Mouse (Mus musculus): ENCODE data around the gene Kmt2c. TPM values are rescaled to one million over a fixed set of nuclear protein-coding genes. Genes with fewer than 3 reads are reported as not detected.

The Kmt2c gene
- polyA plus RNA-seq, 1 experiment: 2.2 TPM

GRCm38 (mm10) chr5:25533298-25533697 lies 34.7 kb upstream of the Kmt2c start:
- Histone ChIP-seq H3K27me3 (replicated peaks) (peaks cover 2% of the 10 kb centered on the region), H3K4me3 (replicated peaks) (no peak overlapping the region), H3K9me3 (peaks cover 12% of the 10 kb centered on the region), H3K36me3 (replicated peaks; ENCODE audit: low read length) (peaks cover 3% of the 10 kb centered on the region), H3K4me1 (peaks cover 32% of the 10 kb centered on the region)
- TF ChIP-seq GATA1 (IDR thresholded peaks at IDR 0.05; ENCODE audit: borderline replicate concordance, low read length): no peak
- no peak for TF ChIP-seq FLI1 (IDR thresholded peaks at IDR 0.05; ENCODE audit: low read length)

GRCm38 (mm10) chr5:25532256-25533147 lies 33.9 kb upstream of the Kmt2c start:
- H3K9me3 ChIP-seq: peaks cover 6% of the 10 kb centered on the region
- H3K4me1 ChIP-seq: peaks cover 40% of the 10 kb centered on the region
- H3K4me3 ChIP-seq (replicated peaks): peak overlapping the region; percentile 8
- no peak for TF ChIP-seq FLI1 (IDR thresholded peaks at IDR 0.05; ENCODE audit: low read length)
- TF ChIP-seq GATA1 (IDR thresholded peaks at IDR 0.05; ENCODE audit: borderline replicate concordance, low read length): no peak
- H3K27me3 ChIP-seq (replicated peaks): peaks cover 2% of the 10 kb centered on the region
- H3K36me3 ChIP-seq (replicated peaks; ENCODE audit: low read length): peaks cover 3% of the 10 kb centered on the region

GRCm38 (mm10) chr5:25530629-25531028 lies 32.0 kb upstream of the Kmt2c start:
- Histone ChIP-seq H3K4me1 (peaks cover 55% of the 10 kb centered on the region), H3K36me3 (replicated peaks; ENCODE audit: low read length) (peaks cover 3% of the 10 kb centered on the region), H3K9me3 (no peaks in the 10 kb centered on the region), H3K27me3 (replicated peaks) (no peaks in the 10 kb centered on the region), H3K4me3 (replicated peaks) (peak overlapping the region; percentile 97)
- TF ChIP-seq GATA1 (IDR thresholded peaks at IDR 0.05; ENCODE audit: borderline replicate concordance, low read length): no peak
- TF ChIP-seq FLI1 (IDR thresholded peaks at IDR 0.05; ENCODE audit: low read length): no peak

GRCm38 (mm10) chr5:25529529-25530421 lies 31.2 kb upstream of the Kmt2c start:
- peaks cover 3% of the 10 kb centered on the region for H3K36me3 ChIP-seq (replicated peaks; ENCODE audit: low read length)
- H3K27me3 ChIP-seq (replicated peaks): no peaks in the 10 kb centered on the region
- H3K4me3 ChIP-seq (replicated peaks): peak overlapping the region; percentile 97
- TF ChIP-seq FLI1 (IDR thresholded peaks at IDR 0.05; ENCODE audit: low read length) (no peak), GATA1 (IDR thresholded peaks at IDR 0.05; ENCODE audit: borderline replicate concordance, low read length) (no peak)
- H3K4me1 ChIP-seq: peaks cover 60% of the 10 kb centered on the region
- no peaks in the 10 kb centered on the region for H3K9me3 ChIP-seq

GRCm38 (mm10) chr5:25528851-25529528 lies 30.4 kb upstream of the Kmt2c start:
- H3K4me3 ChIP-seq (replicated peaks): peak overlapping the region; percentile 97
- H3K27me3 ChIP-seq (replicated peaks): no peaks in the 10 kb centered on the region
- H3K4me1 ChIP-seq: peaks cover 59% of the 10 kb centered on the region
- no peaks in the 10 kb centered on the region for H3K9me3 ChIP-seq
- peaks cover 3% of the 10 kb centered on the region for H3K36me3 ChIP-seq (replicated peaks; ENCODE audit: low read length)
- TF ChIP-seq FLI1 (IDR thresholded peaks at IDR 0.05; ENCODE audit: low read length) (no peak), GATA1 (IDR thresholded peaks at IDR 0.05; ENCODE audit: borderline replicate concordance, low read length) (no peak)

GRCm38 (mm10) chr5:25527971-25528370 lies 29.4 kb upstream of the Kmt2c start:
- TF ChIP-seq GATA1 (IDR thresholded peaks at IDR 0.05; ENCODE audit: borderline replicate concordance, low read length) (no peak), FLI1 (IDR thresholded peaks at IDR 0.05; ENCODE audit: low read length) (no peak)
- Histone ChIP-seq H3K9me3 (no peaks in the 10 kb centered on the region), H3K4me3 (replicated peaks) (no peak overlapping the region), H3K4me1 (peaks cover 59% of the 10 kb centered on the region), H3K27me3 (replicated peaks) (no peaks in the 10 kb centered on the region), H3K36me3 (replicated peaks; ENCODE audit: low read length) (peaks cover 3% of the 10 kb centered on the region)

- Histone ChIP-seq H3K4me1 (peaks cover 50% of the 10 kb centered on the region), H3K36me3 (replicated peaks; ENCODE audit: low read length) (no peaks in the 10 kb centered on the region)
- TF ChIP-seq FLI1 (IDR thresholded peaks at IDR 0.05; ENCODE audit: low read length) (no peak), GATA1 (IDR thresholded peaks at IDR 0.05; ENCODE audit: borderline replicate concordance, low read length) (no peak)
These were observed 28.3 kb upstream of the Kmt2c start for GRCm38 (mm10) chr5:25526926-25527325.

GRCm38 (mm10) chr5:25526116-25526515 lies 27.5 kb upstream of the Kmt2c start:
- peaks cover 44% of the 10 kb centered on the region for H3K4me1 ChIP-seq
- no peak for TF ChIP-seq FLI1 (IDR thresholded peaks at IDR 0.05; ENCODE audit: low read length)
- no peak for TF ChIP-seq GATA1 (IDR thresholded peaks at IDR 0.05; ENCODE audit: borderline replicate concordance, low read length)
- no peaks in the 10 kb centered on the region for H3K36me3 ChIP-seq (replicated peaks; ENCODE audit: low read length)
- H3K27me3 ChIP-seq (replicated peaks): no peaks in the 10 kb centered on the region
- H3K9me3 ChIP-seq: peaks cover 8% of the 10 kb centered on the region
- no peak overlapping the region for H3K4me3 ChIP-seq (replicated peaks)

More at GRCm38 (mm10) chr5:25526926-25527325, 28.3 kb upstream of the Kmt2c start:
- H3K4me3 ChIP-seq (replicated peaks): no peak overlapping the region
- H3K9me3 ChIP-seq: peaks cover 6% of the 10 kb centered on the region
- H3K27me3 ChIP-seq (replicated peaks): no peaks in the 10 kb centered on the region

- Histone ChIP-seq H3K27me3 (replicated peaks) (no peaks in the 10 kb centered on the region), H3K4me1 (peaks cover 21% of the 10 kb centered on the region), H3K36me3 (replicated peaks; ENCODE audit: low read length) (no peaks in the 10 kb centered on the region), H3K9me3 (peaks cover 8% of the 10 kb centered on the region), H3K4me3 (replicated peaks) (no peak overlapping the region)
- no peak for TF ChIP-seq GATA1 (IDR thresholded peaks at IDR 0.05; ENCODE audit: borderline replicate concordance, low read length)
- TF ChIP-seq FLI1 (IDR thresholded peaks at IDR 0.05; ENCODE audit: low read length): no peak
These were observed 22.9 kb upstream of the Kmt2c start for GRCm38 (mm10) chr5:25521461-25521860.

All from megakaryocyte, embryonic 14.5 days (primary cell).